Mouse (Mus musculus) activated CD4-positive, CD25-positive, alpha-beta regulatory T cell, adult 4 months (primary cell): ENCODE measurements around the gene Ppan. TPM values are rescaled to one million over a fixed set of nuclear protein-coding genes. Genes with fewer than 3 reads are reported as not detected.
A peak's percentile ranks its signal among the peaks of the same experiment; 100 is the strongest.

Source experiments
- ATAC-seq: one replicate; pipeline ENCODE4 v1.8.0; 2017
- polyA plus RNA-seq, 2 experiments: library from polyadenylated mRNA; unstranded; fragments of 100-300 nt; shearing (Covaris generic); gene quantifications; one replicate each; pipeline ENCODE4 v1.2.1; 2017

Gene Ppan
- polyA plus RNA-seq = 10 to 100 TPM; 22.9 to 30.1 TPM

DNA sequence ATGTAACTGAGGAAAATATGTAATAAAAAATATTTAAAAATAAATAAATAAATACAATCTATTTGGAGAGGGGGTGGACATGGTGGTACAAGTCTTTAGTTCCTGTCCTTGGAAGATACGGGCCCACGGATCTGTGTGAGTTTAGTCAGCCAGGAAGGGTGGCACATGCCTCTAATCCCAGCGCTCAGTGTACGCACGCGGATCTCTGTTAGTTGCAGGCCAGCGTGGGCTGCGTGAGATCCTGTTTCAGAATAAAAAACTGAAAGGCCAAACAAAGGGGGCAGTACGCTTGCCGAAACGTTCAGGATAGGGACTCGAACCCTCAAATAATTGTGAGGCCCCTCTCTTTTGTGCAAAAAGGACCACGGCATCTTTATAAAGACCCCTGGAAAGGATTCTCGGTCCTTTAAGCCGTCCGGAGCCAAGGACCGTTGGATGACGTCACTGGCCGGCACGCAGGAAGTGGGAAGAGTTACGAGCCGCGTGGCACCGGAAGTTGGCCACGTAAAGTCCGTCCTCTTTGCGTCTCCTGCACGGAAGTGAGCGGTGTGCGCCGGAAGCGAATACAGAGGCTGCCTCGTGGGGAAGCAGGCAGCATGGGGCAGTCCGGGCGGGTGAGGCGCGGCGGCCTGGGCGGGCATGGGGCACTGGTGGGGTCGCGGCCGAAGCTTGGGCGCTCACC, at the start of gene Ppan:
Gene Ppan, plus strand, starts transcription at position 472 of the 682 bp plus-strand sequence.
- ATAC-seq = peak; percentile 98

- ATAC-seq = no peak
Observed at GRCm38 (mm10) chr9:20838931-20839330, 49.0 kb upstream of the Ppan start.

GRCm38 (mm10) chr9:20842211-20842610, 45.8 kb upstream of the Ppan start:
- no peak for ATAC-seq

GRCm38 (mm10) chr9:20842670-20843069, 45.3 kb upstream of the Ppan start:
- no peak for ATAC-seq

DNA sequence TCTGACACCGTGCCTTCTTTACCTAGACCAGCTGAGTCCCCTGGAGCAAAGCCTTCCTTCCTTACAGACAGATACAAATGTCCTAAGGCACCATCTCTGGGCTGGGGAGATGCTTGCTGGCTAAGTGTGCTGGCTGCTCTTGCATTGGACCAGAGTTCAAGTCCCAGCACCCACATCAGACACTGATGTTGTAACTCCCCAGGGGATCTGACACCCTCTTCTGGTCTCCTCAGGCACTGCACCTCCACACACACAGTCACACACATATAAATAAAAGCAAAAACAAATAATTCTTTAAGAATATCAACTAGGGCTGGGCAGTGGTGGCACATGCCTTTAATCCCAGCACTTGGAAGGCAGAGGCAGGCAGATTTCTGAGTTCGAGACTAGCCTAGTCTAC, 37.8 kb upstream of the Ppan start:
- no peak for ATAC-seq

DNA sequence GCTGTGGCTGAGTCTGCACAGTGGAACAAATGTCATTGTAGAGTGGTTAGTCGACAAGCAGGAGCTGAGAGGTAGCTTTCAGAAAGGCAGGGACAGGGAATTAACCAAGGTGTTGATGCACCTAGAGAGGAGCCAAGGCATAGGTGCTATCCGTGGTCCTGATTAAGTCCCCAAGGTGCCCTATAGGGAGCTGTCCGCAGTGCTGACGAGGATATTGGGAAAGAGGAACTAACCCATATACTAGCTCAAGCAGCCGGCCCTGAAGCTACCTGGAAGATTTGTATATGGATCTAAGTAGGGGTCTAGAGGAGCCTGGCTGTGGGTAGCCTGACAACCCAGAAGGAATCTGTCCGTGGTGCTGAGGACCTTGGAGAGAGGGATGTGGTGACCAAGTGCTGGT, 30.8 kb upstream of the Ppan start:
- no peak for ATAC-seq

- ATAC-seq = no peak
Observed at GRCm38 (mm10) chr9:20859926-20860325, 28.0 kb upstream of the Ppan start.

DNA sequence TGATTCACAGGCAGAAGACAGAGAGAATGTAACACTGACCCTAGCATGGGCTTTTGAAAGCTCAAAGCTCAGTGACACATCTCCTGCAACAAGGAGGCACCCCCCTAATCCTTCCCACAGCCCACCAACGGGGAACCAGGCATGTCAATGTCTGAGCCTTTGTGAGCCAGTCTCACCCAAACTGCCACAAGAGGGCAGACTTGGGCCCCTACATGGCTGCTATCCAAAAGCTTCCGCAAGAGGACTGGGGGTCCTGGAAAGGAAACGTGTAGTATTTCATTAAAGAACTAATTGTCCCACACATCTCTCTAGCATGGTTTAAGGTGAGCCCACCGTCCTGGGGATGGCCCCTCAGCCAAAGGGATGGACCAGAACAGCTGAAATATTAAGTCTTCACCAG, 26.2 kb upstream of the Ppan start:
- no peak for ATAC-seq

DNA sequence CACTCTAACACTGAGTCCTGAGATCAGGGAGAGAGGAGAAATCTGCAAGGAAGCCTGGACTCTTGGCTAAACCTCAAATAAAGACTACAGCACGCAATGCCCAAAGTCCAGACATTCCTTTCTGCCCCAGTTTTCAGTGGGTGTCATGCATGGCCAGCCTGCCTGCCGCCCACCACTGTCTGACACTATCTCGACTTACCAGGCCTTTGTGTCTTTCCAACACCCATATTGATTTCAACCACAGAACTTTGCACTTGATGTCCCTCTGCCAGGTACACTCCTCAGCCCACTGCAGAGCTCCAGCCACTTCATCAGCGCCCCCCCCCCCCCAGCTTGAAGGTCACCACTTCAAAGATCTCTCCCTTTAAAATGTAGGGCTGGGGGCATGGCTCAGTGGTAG, 25.8 kb upstream of the Ppan start:
- ATAC-seq = no peak

GRCm38 (mm10) chr9:20866879-20867278, 21.1 kb upstream of the Ppan start:
- ATAC-seq = no peak

- peak; percentile 68 for ATAC-seq
Observed at GRCm38 (mm10) chr9:20868448-20869001, 19.4 kb upstream of the Ppan start, which contains the start of gene A230050P20Rik. Gene A230050P20Rik (plus strand): TSS chr9:20868642.

DNA sequence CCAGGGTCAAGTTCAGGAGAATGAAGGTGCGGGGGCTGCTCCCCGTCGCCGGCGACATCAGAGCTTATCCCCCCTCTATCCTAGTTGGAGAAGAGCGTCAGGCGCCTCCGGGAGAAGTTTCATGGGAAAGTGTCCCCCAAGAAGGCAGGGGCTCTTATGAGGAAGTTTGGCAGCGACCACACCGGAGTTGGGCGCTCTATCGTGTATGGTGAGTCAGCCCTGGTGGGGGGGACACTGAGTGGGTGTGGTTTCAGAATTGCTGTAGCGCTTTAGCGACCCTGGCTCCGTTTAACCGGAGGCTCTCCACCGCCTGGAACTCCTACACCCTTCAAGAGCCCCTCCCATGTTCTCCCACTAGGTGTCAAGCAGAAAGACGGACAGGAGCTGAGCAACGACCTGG, 18.7 kb upstream of the Ppan start:
- peak; percentile 24 for ATAC-seq

DNA sequence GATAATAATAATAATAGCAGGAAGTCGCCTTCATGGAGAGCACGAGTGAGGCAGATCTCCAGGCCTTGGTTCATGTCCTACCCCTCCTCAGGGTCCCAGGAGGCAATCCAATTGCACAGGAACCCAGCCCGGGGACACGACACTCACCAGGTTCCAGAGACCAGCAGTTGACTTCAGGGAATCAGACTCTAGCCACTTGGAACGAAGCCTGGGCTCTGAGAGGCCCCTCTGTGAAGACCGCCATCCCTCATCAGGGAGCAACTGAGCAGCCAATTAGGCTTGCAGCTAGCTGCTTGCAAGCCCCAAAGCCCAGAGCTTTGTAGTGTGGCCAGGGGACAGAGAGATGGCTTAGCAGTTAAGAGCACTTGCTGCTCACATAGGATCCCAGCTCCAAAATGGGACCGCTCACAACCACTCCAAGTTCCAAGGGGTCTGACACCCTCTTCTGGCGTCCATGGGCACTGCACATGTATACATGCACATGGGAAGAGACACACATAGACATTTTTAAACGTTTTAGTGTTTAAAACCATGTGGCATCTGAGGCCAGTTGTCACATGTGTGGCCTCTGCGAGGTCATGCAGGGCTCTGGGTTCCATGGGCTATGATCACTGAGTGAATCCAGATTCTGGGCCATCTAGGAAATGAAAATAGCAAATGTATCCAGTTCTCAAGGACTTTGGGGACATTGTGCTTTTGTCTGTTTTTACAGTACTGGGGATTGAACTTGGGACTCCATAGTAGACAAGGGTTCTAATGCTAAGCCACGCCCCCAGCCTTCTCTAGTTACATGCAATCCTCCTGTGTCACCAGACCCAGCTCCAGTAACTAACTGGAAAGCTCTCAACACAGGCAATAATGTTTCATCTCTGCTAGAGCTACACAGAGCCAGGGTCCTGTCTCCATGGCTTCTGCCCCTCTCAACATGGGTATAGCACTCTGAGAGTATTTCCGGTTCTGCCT, 17.5 kb upstream of the Ppan start:
- ATAC-seq = no peak

- no peak for ATAC-seq
Observed at GRCm38 (mm10) chr9:20872991-20873390, 15.0 kb upstream of the Ppan start.

DNA sequence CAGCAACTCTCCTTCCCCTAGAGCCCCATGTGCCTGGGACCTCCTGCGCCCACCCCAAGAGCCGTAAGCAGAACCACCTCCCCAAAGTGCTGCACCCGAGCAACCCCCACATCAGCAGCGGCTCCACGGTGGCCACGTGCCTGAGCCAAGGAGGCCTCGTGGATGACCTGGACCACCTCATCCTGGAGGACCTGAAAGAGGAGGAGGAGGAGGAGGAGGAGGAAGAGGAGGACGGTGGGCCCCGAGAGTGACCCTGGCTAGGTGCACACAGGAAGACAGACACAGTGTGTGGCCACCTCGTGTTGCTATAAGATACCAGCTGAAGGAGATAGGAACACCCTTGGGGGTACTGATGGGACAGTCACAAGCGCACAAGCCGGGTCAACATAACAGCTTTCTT, 14.5 kb upstream of the Ppan start:
- no peak for ATAC-seq

GRCm38 (mm10) chr9:20875021-20875790, 12.8 kb upstream of the Ppan start:
- ATAC-seq = no peak

- ATAC-seq = no peak
Observed at GRCm38 (mm10) chr9:20876318-20877117, 11.5 kb upstream of the Ppan start.

GRCm38 (mm10) chr9:20877118-20878040, 10.6 kb upstream of the Ppan start:
- ATAC-seq = peak; percentile 61

DNA sequence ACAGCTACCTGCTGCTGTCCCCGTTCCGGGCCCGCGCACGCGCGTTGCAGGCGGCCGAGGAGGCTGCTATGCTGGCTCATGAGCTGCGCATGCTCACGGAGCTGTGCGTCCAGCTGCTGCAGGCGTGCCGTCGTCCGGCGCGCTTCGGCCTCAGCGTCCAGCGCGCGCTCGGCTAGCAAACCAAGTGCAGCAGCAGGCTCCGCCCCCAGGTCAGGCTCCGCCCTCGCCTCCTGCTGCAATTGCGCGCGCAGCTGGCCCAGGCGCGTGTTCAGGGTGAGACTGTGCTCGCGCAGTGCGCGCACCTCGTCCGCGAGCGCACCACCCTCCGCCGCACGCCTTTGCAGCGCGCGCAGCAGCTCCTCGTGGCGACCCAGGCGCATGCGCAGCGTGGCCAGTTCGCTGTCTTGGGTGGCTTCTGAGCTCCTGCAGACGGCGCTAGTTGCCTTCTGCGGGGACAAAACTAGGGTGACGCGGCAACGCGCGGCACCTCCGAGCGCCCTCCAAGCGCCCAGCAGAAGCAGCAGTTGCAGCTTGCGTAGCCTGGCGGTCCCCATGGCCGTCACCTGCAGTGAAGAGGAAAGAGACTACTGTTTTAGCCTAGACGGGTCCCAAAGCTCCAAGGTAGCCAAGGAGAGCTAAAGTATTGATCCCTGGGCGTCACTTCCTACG, 9.8 kb upstream of the Ppan start:
- ATAC-seq = peak; percentile 81

- no peak for ATAC-seq
Observed at GRCm38 (mm10) chr9:20878710-20879065, 9.3 kb upstream of the Ppan start.
